Mouse (Mus musculus): ENCODE data around the gene Zic1.

DNA sequence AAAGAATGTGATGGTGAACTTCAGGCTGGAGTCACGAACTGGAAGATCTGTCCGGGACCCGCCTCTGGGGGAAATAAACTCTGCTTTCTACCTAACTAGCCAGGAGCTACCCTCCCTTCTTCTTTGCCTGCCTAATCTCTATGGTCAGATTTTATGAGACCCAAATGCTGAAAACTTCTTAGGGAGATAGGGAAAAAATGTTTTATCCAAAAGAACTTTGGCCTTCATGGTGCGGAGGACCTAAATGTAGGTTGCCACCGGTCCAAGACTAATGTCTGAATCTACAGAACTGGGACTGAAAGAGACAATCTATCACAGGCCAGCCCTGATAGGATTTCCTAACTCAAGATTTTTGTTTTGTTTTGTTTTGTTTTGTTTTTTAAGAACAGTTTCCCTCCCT is 14.2 kb downstream of the Zic1 start:
- no peak for TF ChIP-seq CTCF (IDR thresholded peaks at IDR 0.05; ENCODE audit: borderline replicate concordance, insufficient read depth, low read depth, low read length)
- no peak for TF ChIP-seq POLR2A (IDR thresholded peaks at IDR 0.05; ENCODE audit: borderline replicate concordance, insufficient read depth, low read length)

Measured in cerebellum, adult 2 months (tissue).